Mouse (Mus musculus): ENCODE data around the gene Acot4. TPM values are rescaled to one million over a fixed set of nuclear protein-coding genes. Genes with fewer than 3 reads are reported as not detected.
A peak's percentile ranks its signal among the peaks of the same experiment; 100 is the strongest.
"Not testable (repeated sequence)": the region's sequence is repeated elsewhere in the genome, so short reads cannot be mapped to it uniquely, and the experiment has no call there.

Gene Acot4
- total RNA-seq, 2 experiments from 2014 or later, result 0.94 to 1.5 TPM

GRCm38 (mm10) chr12:84028328-84028727 lies 9.9 kb upstream of the Acot4 start:
- intact Hi-C loops (cut with DNase I); DNase-seq (ENCODE audit: low spot score): not testable (repeated sequence)

GRCm38 (mm10) chr12:84029043-84029442 lies 9.1 kb upstream of the Acot4 start:
- DNase-seq (ENCODE audit: low spot score); intact Hi-C loops (cut with DNase I): not testable (repeated sequence)

GRCm38 (mm10) chr12:84030659-84031332 lies 7.4 kb upstream of the Acot4 start:
- peak; percentile 44 for DNase-seq (ENCODE audit: low spot score)
- intact Hi-C loops (cut with DNase I), result loop anchor here (5.0 to 10.0 kb wide), 2 partner anchors 43 to 316 kb away; partner anchors contain the start of gene Acot2

- intact Hi-C loops (cut with DNase I), result loop anchor here (1.0 to 10.0 kb wide), 3 partner anchors 46 to 318 kb away; partner anchors contain the start of gene Acot2
- no peak for DNase-seq (ENCODE audit: low spot score)
Observed at GRCm38 (mm10) chr12:84032854-84033253, 5.3 kb upstream of the Acot4 start.

- not testable (repeated sequence) for DNase-seq (ENCODE audit: low spot score)
- intact Hi-C loops (cut with DNase I), result loop anchor here (5.0 to 10.0 kb wide), 2 partner anchors 46 to 319 kb away; partner anchors contain the start of gene Acot2
Observed at GRCm38 (mm10) chr12:84033302-84033701, 4.9 kb upstream of the Acot4 start.

GRCm38 (mm10) chr12:84034108-84034507 lies 4.1 kb upstream of the Acot4 start:
- DNase-seq (ENCODE audit: low spot score), result no peak
- intact Hi-C loops (cut with DNase I), result loop anchor here (5.0 to 10.0 kb wide), 2 partner anchors 47 to 319 kb away; partner anchors contain the start of gene Acot2

- intact Hi-C loops (cut with DNase I), result loop anchor here (10.0 kb wide), 1 partner anchor 324 kb away; no protein-coding TSS in a partner anchor
Observed at GRCm38 (mm10) chr12:84038691-84039111, 522 bp downstream of the Acot4 start, which contains the start of gene Gm49366. Gm49366 (plus strand) TSS chr12:84038935.

GRCm38 (mm10) chr12:84042248-84042647 lies 4.1 kb downstream of the Acot4 start:
- intact Hi-C loops (cut with DNase I), result no loop called here
- DNase-seq (ENCODE audit: low spot score), result no peak

More at GRCm38 (mm10) chr12:84038691-84039111, 522 bp downstream of the Acot4 start, which contains the start of gene Gm49366:
- DNase-seq (ENCODE audit: low spot score), result peak; percentile 5

GRCm38 (mm10) chr12:84044045-84044444 lies 5.9 kb downstream of the Acot4 start:
- intact Hi-C loops (cut with DNase I), result no loop called here
- no peak for DNase-seq (ENCODE audit: low spot score)

GRCm38 (mm10) chr12:84046906-84047305 lies 8.7 kb downstream of the Acot4 start:
- DNase-seq (ENCODE audit: low spot score), result no peak
- intact Hi-C loops (cut with DNase I), result no loop called here

GRCm38 (mm10) chr12:84050744-84051143 lies 12.6 kb downstream of the Acot4 start:
- intact Hi-C loops (cut with DNase I); DNase-seq (ENCODE audit: low spot score): not testable (repeated sequence)

- DNase-seq (ENCODE audit: low spot score), result no peak
- intact Hi-C loops (cut with DNase I), result no loop called here
Observed at GRCm38 (mm10) chr12:84051937-84052474, 13.8 kb downstream of the Acot4 start, which contains the start of gene Acot3. Acot3 (plus strand) TSS chr12:84052144.

- intact Hi-C loops (cut with DNase I), result no loop called here
- DNase-seq (ENCODE audit: low spot score), result no peak
Observed at GRCm38 (mm10) chr12:84052609-84053008, 14.4 kb downstream of the Acot4 start.

GRCm38 (mm10) chr12:84053173-84053572 lies 15.0 kb downstream of the Acot4 start:
- DNase-seq (ENCODE audit: low spot score), result no peak

GRCm38 (mm10) chr12:84053679-84054391 lies 15.7 kb downstream of the Acot4 start:
- intact Hi-C loops (cut with DNase I), result no loop called here
- DNase-seq (ENCODE audit: low spot score), result no peak

More at GRCm38 (mm10) chr12:84053173-84053572, 15.0 kb downstream of the Acot4 start:
- intact Hi-C loops (cut with DNase I), result no loop called here

GRCm38 (mm10) chr12:84060946-84061345 lies 22.8 kb downstream of the Acot4 start:
- no peak for DNase-seq (ENCODE audit: low spot score)

GRCm38 (mm10) chr12:84062336-84062735 lies 24.2 kb downstream of the Acot4 start:
- intact Hi-C loops (cut with DNase I), result no loop called here
- no peak for DNase-seq (ENCODE audit: low spot score)

More at GRCm38 (mm10) chr12:84060946-84061345, 22.8 kb downstream of the Acot4 start:
- intact Hi-C loops (cut with DNase I), result loop anchor here (2.0 kb wide), 1 partner anchor 88 kb away; no protein-coding TSS in a partner anchor

GRCm38 (mm10) chr12:84063228-84063627 lies 25.0 kb downstream of the Acot4 start:
- DNase-seq (ENCODE audit: low spot score), result no peak
- intact Hi-C loops (cut with DNase I), result no loop called here

GRCm38 (mm10) chr12:84063833-84064232 lies 25.7 kb downstream of the Acot4 start:
- no peak for DNase-seq (ENCODE audit: low spot score)
- intact Hi-C loops (cut with DNase I), result no loop called here

GRCm38 (mm10) chr12:84064621-84065020 lies 26.4 kb downstream of the Acot4 start:
- no peak for DNase-seq (ENCODE audit: low spot score)
- intact Hi-C loops (cut with DNase I), result no loop called here
